Mouse (Mus musculus) embryo, embryonic 11 days (tissue): ENCODE data around the gene Paqr9.
A peak's percentile ranks its signal among the peaks of the same experiment; 100 is the strongest.

Experiments used
- DNase-seq: peaks from one replicate; pipeline ENCODE4 v3.0.0-alpha.2; 2015

The Paqr9 gene

GRCm38 (mm10) chr9:95581021-95581757 is 21.7 kb downstream of the Paqr9 start:
- no peak for DNase-seq

DNA sequence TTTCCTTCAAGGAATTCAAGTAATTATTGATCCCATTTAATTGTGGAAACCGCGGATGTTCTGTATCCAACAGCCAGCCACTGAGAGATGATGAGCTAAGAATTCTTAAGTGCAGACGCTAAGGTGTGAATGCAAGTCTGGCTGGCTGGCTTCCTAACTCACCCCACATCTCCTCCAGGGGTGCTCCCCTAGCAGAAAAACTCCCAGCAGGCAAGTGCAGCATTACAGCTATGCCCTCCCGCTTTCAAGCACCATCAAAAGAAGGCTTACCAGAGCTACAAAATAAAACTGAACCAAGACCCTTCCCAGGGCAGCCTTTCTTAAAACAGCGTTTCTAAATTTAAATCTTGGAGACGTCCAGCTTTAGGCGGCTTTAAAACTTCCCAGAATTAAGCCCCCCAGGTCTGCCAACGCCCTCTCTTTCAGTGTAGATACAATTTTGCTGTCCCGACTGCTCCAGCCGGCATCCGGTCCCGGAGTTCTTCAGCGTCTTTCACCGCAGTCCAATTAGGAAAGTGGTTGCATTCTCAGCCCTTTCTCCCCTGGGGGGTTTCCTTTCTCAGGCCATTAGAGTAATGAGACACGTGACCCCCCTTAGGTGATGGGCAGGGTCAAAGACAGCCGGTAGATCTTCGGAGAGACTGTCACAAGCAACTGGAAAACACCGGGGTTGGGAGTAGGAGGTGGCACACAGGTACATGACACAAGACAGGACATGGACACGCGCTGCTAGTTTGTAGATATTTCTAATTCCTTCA is 22.5 kb downstream of the Paqr9 start:
- peak; percentile 55 for DNase-seq

DNA sequence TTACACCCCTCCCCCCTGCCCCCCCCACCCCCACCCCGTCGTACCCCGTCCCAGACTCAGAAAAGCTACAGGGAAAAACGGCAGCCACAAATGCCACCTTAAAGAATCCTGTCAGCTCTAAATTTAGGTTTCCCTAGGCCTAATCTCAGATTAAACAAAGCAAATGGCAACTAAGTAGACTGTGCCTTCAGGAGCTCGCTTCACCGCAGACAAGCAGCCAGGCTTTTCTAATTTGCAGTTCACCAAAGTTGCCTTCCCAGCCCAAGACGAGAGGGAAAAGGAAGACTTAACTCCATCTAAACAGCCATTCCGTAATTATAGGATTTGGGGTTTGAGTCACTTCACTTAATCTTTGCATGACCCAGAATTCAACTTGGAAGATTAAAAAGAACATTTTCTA is 23.1 kb downstream of the Paqr9 start:
- DNase-seq, result no peak

DNA sequence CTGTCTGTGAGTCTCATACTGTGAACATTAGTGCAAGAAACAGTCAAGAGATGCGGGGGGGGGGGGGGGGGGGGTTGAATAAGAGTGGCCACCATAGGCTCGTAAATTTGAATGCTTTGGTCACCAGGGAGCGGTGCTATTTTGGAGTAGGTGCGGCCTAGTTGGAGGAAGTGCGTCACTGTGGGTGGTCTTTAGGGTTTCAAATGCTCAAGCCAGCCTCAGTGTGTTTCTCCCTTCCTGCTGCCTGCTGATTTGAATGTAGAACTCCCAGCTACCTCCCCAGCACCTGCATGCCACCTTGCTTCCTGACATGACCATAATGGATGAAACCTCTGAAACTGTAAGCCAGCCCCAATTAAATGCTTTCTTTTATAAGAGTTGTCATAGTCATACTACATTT is 26.6 kb downstream of the Paqr9 start:
- DNase-seq, result no peak

GRCm38 (mm10) chr9:95588070-95588469 is 28.6 kb downstream of the Paqr9 start:
- DNase-seq, result no peak

GRCm38 (mm10) chr9:95594291-95594690 is 34.8 kb downstream of the Paqr9 start:
- no peak for DNase-seq

DNA sequence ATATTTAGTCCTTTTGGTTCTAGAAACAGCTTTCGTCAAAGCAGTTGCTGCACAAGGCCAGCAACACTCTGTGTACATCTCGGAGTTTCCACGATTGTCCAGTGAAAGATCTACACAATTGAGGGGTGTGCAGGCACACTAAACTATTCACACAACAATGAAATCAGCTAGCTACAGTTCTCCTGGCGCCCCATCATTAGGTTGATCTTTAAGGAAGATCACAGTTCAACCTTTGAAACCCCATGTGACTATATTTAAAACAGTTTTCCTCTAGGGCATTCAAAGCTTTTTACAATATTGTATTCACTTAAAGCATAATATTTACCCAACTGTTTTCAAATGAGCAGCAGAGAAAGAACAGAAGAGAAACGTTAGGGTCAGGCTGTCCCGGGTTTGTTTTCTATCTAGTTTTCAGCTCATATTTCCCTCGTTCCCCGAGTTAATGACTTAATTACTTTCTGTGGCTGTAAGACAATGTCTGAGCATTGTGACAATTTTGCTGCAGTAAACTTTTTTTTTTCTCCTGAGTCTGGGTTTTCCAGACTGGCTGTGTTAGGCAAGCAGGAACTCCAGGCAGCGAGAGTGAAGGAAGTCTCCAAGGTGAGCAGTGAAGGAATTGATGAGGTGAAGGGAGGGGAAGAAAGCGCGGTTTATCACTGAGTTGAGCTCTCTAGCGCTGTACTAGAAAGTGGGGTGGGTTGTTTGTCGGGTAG is 38.2 kb downstream of the Paqr9 start:
- no peak for DNase-seq

DNA sequence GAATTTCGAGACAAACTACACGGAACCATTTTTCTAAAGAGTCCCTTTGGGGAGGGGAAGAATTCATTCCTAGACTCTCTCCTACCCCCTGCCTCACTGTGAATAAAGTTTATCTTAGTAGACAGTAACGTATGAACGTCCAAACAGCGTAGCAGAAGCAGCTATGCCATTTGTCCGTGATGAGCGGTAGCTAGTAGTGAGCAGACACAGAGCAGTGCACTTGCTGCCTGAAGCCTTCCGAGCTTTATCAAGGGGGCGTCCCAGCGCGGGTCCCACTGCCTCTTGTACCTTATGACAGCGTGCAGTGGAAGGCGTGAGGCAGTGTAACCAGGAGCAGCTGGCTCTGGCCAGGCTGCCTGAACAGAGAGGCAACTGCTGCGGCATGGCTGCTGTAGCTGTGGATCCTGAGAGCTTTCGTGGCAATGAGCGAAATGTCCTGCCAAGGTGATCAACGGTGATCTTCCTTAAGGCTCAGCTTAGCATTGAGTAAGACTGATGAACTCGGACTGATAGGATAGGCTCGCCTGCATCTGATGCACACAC is 38.8 kb downstream of the Paqr9 start:
- peak; percentile 28 for DNase-seq

DNA sequence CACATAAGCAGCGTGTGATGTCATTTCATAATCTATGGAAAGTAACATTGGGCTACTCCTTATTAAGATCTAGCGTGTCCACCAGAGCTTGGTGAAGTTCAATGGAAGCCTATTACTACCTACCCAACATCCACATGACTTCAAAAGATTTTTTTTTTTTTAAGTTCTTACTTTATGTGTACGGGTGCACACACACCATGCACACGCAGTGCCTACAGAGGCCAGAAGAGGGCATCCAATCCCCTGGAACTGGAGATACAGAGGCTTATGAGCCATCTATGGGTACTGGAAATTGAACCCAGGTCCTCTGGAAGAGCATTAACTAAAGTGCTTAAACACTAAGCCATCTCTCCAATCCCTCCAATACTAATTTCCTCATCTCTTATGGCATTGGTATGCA is 39.9 kb downstream of the Paqr9 start:
- DNase-seq, result no peak

DNA sequence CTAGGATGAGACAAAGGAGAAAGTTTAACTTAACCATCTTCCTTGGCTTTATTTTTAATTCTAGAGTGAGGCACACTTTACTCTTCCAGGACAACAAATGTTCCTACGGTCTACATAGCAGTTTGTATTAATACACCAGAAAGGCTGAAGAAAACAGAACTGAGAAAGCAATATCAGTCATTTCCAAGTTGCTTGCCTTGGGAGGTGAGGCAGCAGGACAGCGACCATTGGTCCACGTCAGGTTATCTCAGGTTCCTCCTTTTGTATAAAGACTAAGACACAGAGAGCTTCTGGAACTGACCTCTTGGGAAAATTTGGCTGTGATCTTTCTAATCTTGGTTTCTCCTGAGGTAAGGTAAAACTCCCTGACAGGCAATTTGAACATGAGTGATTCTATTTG is 43.4 kb downstream of the Paqr9 start:
- DNase-seq, result no peak

DNA sequence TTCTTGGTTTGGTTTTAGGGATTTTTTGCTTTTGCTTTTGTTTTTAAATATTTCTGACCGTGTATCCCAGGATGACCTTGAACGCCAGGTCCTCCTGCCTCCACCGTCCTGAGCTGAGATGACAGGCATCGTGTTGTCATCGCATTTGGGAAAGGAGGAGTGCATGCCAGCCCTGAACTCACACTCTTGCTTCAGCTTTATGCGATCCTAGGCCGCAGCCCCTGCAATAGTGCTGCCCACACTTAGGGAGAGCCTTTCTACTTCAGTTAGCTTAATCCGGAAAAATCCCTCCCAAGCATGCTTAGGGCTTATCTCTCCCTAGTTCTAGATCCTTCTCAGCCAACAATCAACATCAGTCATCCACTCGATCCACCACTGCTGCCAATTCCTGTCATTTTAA is 43.9 kb downstream of the Paqr9 start:
- no peak for DNase-seq

- DNase-seq, result no peak
Observed at GRCm38 (mm10) chr9:95607196-95607595, 47.7 kb downstream of the Paqr9 start.

DNA sequence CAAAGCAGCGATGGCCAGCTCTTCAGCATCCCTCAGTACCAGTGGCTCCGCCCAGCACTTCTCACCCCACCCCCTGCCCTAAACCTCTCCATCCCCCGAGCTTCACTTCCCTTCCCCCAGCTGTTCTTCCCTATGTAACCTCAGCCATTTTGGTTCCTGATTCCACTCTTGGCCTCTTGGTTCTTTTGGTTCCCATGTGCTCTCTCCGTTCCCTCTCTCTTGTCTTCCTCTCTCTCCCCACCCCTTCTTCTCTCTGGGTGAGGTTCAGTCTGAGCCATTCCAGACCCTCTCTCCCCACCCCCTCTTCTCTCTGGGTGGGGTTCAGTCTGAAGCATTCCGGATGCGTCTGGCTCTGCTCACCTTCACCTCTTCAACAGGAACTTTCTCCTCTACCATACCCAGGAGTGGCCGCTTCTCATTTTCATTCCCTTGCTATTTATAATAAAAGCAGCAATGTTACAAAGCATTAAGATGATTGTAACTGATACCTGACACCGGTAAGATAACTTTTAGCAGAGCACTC is 52.9 kb downstream of the Paqr9 start:
- no peak for DNase-seq

- DNase-seq, result peak; percentile 18
Observed at GRCm38 (mm10) chr9:95613426-95614127, 54.1 kb downstream of the Paqr9 start.

- DNase-seq, result no peak
Observed at GRCm38 (mm10) chr9:95614861-95615615, 55.6 kb downstream of the Paqr9 start.

- no peak for DNase-seq
Observed at GRCm38 (mm10) chr9:95615961-95616360, 56.5 kb downstream of the Paqr9 start.
